Mouse (Mus musculus) hindbrain, embryonic 10.5 days (tissue): ENCODE measurements around the gene Thsd4. TPM values are rescaled to one million over a fixed set of nuclear protein-coding genes. Genes with fewer than 3 reads are reported as not detected.

Source experiments
- DNase-seq: peaks from one replicate; pipeline ENCODE4 v3.0.0-alpha.2; 2017; ENCODE audit warnings: low spot score
- H3K27ac ChIP-seq: fragments of 300-500 bp; sonication (generic); 2 replicates; pipeline ENCODE4 v1.5.1; 2016; ENCODE audit warnings: mild to moderate bottlenecking, moderate library complexity
- H3K27me3 ChIP-seq: fragments of 300-500 bp; sonication (generic); 2 replicates; pipeline ENCODE4 v1.6.1; 2016; ENCODE audit warnings: mild to moderate bottlenecking; ENCODE audit not compliant: poor library complexity, insufficient read depth, severe bottlenecking
- H3K36me3 ChIP-seq: fragments of 300-500 bp; sonication (generic); 2 replicates; pipeline ENCODE4 v1.6.1; 2016; ENCODE audit warnings: mild to moderate bottlenecking, moderate library complexity
- H3K4me1 ChIP-seq: fragments of 300-500 bp; sonication (generic); replicated peaks from 2 replicates; pipeline ENCODE4 v1.6.1; 2016; ENCODE audit warnings: mild to moderate bottlenecking
- H3K4me3 ChIP-seq: fragments of 300-500 bp; sonication (generic); 2 replicates; pipeline ENCODE4 v1.5.1; 2016; ENCODE audit warnings: mild to moderate bottlenecking, moderate library complexity
- H3K9me3 ChIP-seq: fragments of 300-500 bp; sonication (generic); 2 replicates; pipeline ENCODE4 v1.6.1; 2016; ENCODE audit warnings: mild to moderate bottlenecking, moderate library complexity
- WGBS: fragments of 180-500 bp; shearing (Covaris S2); methylation state at CpG from one replicate; pipeline ENCODE4 v1.1.7; 2016; 5-methylcytosine and 5-hydroxymethylcytosine counted together
- polyA plus RNA-seq: library from polyadenylated mRNA; unstranded; fragments of >200 nt; fragmentation: Nextera tagmentation; extraction: Ambion mirVana; gene quantifications from 2 replicates; pipeline ENCODE4 v1.2.1, GENCODE M21; 2016

Thsd4 gene
- polyA plus RNA-seq, 1 experiment from 2014 or later: 6.7 TPM

GRCm38 (mm10) chr9:59930248-59930647 is 591.6 kb downstream of the Thsd4 start:
- 81% methylated on average over 3 of the region's 3 CpGs for WGBS
- DNase-seq: no peak

More at GRCm38 (mm10) chr9:59930248-59930647, 591.6 kb downstream of the Thsd4 start:
- H3K9me3 ChIP-seq: peaks cover 6% of the 10 kb centered on the region; the same call in 1 of the 2 replicates
- no peak overlapping the region for H3K27ac ChIP-seq
- H3K4me3 ChIP-seq: no peak overlapping the region
- H3K27me3 ChIP-seq: no peaks in the 10 kb centered on the region
- H3K36me3 ChIP-seq: peaks cover 14% of the 10 kb centered on the region
- no peaks in the 10 kb centered on the region for H3K4me1 ChIP-seq

Other genes starting within 250 kb of the Thsd4 start
- gene Lrrc49, start 166.1 kb upstream of the Thsd4 start, polyA plus RNA-seq: 24.8 and 38.6 TPM in 2 replicates
- gene Larp6, start 190.9 kb upstream of the Thsd4 start, polyA plus RNA-seq: 0.87 and 1.5 TPM in 2 replicates